Mouse (Mus musculus) limb, embryonic 13.5 days (tissue): ENCODE measurements around the gene Klk1b5. TPM values are rescaled to one million over a fixed set of nuclear protein-coding genes. Genes with fewer than 3 reads are reported as not detected.
"Not testable (repeated sequence)": the region's sequence is repeated elsewhere in the genome, so short reads cannot be mapped to it uniquely, and the experiment has no call there.

Source experiments
- ATAC-seq: fragments of 200-750 bp; cut with Nextera tagmentation; 2 replicates; pipeline ENCODE4 v1.8.0; 2017; ENCODE audit warnings: low read depth, moderate number of reproducible peaks, moderate TSS enrichment; ENCODE audit not compliant: low FRiP score
- H3K27ac ChIP-seq: fragments of 300-500 bp; sonication (generic); 2 replicates; pipeline ENCODE4 v1.5.1; 2015; ENCODE audit warnings: inconsistent platforms, mild to moderate bottlenecking, moderate library complexity
- H3K27me3 ChIP-seq: fragments of 300-500 bp; sonication (generic); 2 replicates; pipeline ENCODE4 v1.6.1; 2015; ENCODE audit warnings: mild to moderate bottlenecking, inconsistent platforms
- H3K36me3 ChIP-seq: fragments of 300-500 bp; sonication (generic); 2 replicates; pipeline ENCODE4 v1.6.1; 2015; ENCODE audit warnings: inconsistent platforms, mild to moderate bottlenecking, moderate library complexity
- H3K4me1 ChIP-seq: fragments of 300-500 bp; sonication (generic); 2 replicates; pipeline ENCODE4 v1.6.1; 2015; ENCODE audit warnings: inconsistent platforms
- H3K4me2 ChIP-seq: fragments of 300-500 bp; sonication (generic); replicated peaks from 2 replicates; pipeline ENCODE4 v1.6.1; 2015; ENCODE audit warnings: inconsistent platforms, mild to moderate bottlenecking, moderate library complexity
- H3K4me3 ChIP-seq: fragments of 300-500 bp; sonication (generic); 2 replicates; pipeline ENCODE4 v1.5.1; 2015; ENCODE audit warnings: moderate library complexity, mild to moderate bottlenecking, inconsistent platforms
- H3K9ac ChIP-seq: fragments of 300-500 bp; sonication (generic); 2 replicates; pipeline ENCODE4 v1.6.1; 2015; ENCODE audit warnings: mild to moderate bottlenecking, inconsistent platforms
- H3K9me3 ChIP-seq: fragments of 300-500 bp; sonication (generic); 2 replicates; pipeline ENCODE4 v1.6.1; 2016; ENCODE audit warnings: inconsistent platforms
- WGBS: fragments of 180-500 bp; shearing (Covaris S2); methylation state at CpG from one replicate; pipeline ENCODE4 v1.1.7; 2015; 5-methylcytosine and 5-hydroxymethylcytosine counted together
- polyA plus RNA-seq: library from polyadenylated mRNA; unstranded; fragments of >200 nt; fragmentation: Nextera tagmentation; extraction: Ambion mirVana; gene quantifications from 2 replicates; pipeline ENCODE4 v1.2.1, GENCODE M21; 2015

Klk1b5 gene
- polyA plus RNA-seq, 1 experiment from 2014 or later = not detected

GRCm38 (mm10) chr7:44240712-44241111, 25.0 kb downstream of the Klk1b5 start:
- H3K4me2 ChIP-seq = no peak overlapping the region
- no peaks in the 10 kb centered on the region for H3K36me3 ChIP-seq
- no peaks in the 10 kb centered on the region for H3K9me3 ChIP-seq
- H3K27ac ChIP-seq = no peak overlapping the region
- no peaks in the 10 kb centered on the region for H3K27me3 ChIP-seq
- no peak overlapping the region for H3K4me3 ChIP-seq
- H3K4me1 ChIP-seq = peaks cover 7% of the 10 kb centered on the region
- no peak overlapping the region; the same call in 1 of the 2 replicates for H3K9ac ChIP-seq
- no peak for ATAC-seq
- 55% methylated on average over 1 of the region's 1 CpGs for WGBS

- Histone ChIP-seq H3K9ac (no peak overlapping the region), H3K9me3 (no peaks in the 10 kb centered on the region), H3K4me3 (no peak overlapping the region), H3K4me2 (no peak overlapping the region), H3K36me3 (no peaks in the 10 kb centered on the region), H3K27me3 (no peaks in the 10 kb centered on the region), H3K4me1 (peaks cover 7% of the 10 kb centered on the region), H3K27ac (no peak overlapping the region)
- ATAC-seq = no peak
- WGBS = 66% methylated on average over 2 of the region's 2 CpGs
Observed at GRCm38 (mm10) chr7:44241163-44241562, 25.4 kb downstream of the Klk1b5 start.

GRCm38 (mm10) chr7:44244080-44244479, 28.3 kb downstream of the Klk1b5 start:
- no peaks in the 10 kb centered on the region for H3K9me3 ChIP-seq
- ATAC-seq = no peak
- H3K4me2 ChIP-seq = no peak overlapping the region
- H3K36me3 ChIP-seq = peaks cover 12% of the 10 kb centered on the region
- no peak overlapping the region for H3K4me3 ChIP-seq
- H3K9ac ChIP-seq = no peak overlapping the region
- no peaks in the 10 kb centered on the region for H3K27me3 ChIP-seq
- H3K27ac ChIP-seq = no peak overlapping the region
- 37% methylated on average over 1 of the region's 1 CpGs for WGBS
- peaks cover 24% of the 10 kb centered on the region for H3K4me1 ChIP-seq

GRCm38 (mm10) chr7:44246055-44246983, 30.6 kb downstream of the Klk1b5 start, which contains the start of the genes 1700028J19Rik and 2410002F23Rik:
TSS of gene 1700028J19Rik (minus strand) at chr7:44246695.
TSS of gene 2410002F23Rik (plus strand) at chr7:44246722.
- H3K9ac ChIP-seq = peak within 1 kb of the TSS; percentile 95
- peaks cover 35% of the 10 kb centered on the region for H3K36me3 ChIP-seq
- H3K27ac ChIP-seq = peak within 1 kb of the TSS; percentile 96
- H3K4me2 ChIP-seq = peak within 1 kb of the TSS; percentile 74
- no peaks in the 10 kb centered on the region for H3K9me3 ChIP-seq
- H3K27me3 ChIP-seq = no peaks in the 10 kb centered on the region
- H3K4me3 ChIP-seq = peak within 1 kb of the TSS; percentile 76
- under 1% methylated on average over 62 of the region's 62 CpGs for WGBS
- peak; percentile 89 for ATAC-seq
- H3K4me1 ChIP-seq = peaks cover 33% of the 10 kb centered on the region

GRCm38 (mm10) chr7:44246984-44247470, 31.3 kb downstream of the Klk1b5 start:
- peaks cover 33% of the 10 kb centered on the region for H3K4me1 ChIP-seq
- 0% methylated on average over 23 of the region's 23 CpGs for WGBS
- H3K9me3 ChIP-seq = no peaks in the 10 kb centered on the region
- H3K4me2 ChIP-seq = peak overlapping the region; percentile 74
- H3K27me3 ChIP-seq = no peaks in the 10 kb centered on the region
- H3K36me3 ChIP-seq = peaks cover 40% of the 10 kb centered on the region
- H3K9ac ChIP-seq = peak overlapping the region; percentile 95
- H3K27ac ChIP-seq = peak overlapping the region; percentile 96
- H3K4me3 ChIP-seq = peak overlapping the region; percentile 76
- peak; percentile 5; the same call in 1 of the 2 replicates for ATAC-seq

GRCm38 (mm10) chr7:44247971-44248370, 32.2 kb downstream of the Klk1b5 start:
- Histone ChIP-seq H3K27me3 (no peaks in the 10 kb centered on the region), H3K9ac (peak overlapping the region; percentile 95; the same call in 1 of the 2 replicates), H3K4me1 (peaks cover 33% of the 10 kb centered on the region), H3K27ac (no peak overlapping the region), H3K4me3 (peak overlapping the region; percentile 76), H3K36me3 (peaks cover 49% of the 10 kb centered on the region), H3K4me2 (peak overlapping the region; percentile 74), H3K9me3 (no peaks in the 10 kb centered on the region)
- ATAC-seq = no peak
- 91% methylated on average over 2 of the region's 2 CpGs for WGBS

GRCm38 (mm10) chr7:44249248-44249647, 33.5 kb downstream of the Klk1b5 start:
- Histone ChIP-seq H3K9me3 (no peaks in the 10 kb centered on the region), H3K36me3 (peaks cover 60% of the 10 kb centered on the region), H3K9ac (no peak overlapping the region), H3K4me2 (no peak overlapping the region), H3K27me3 (no peaks in the 10 kb centered on the region), H3K4me1 (peaks cover 33% of the 10 kb centered on the region), H3K27ac (no peak overlapping the region), H3K4me3 (no peak overlapping the region)
- WGBS = 91% methylated on average over 4 of the region's 4 CpGs
- no peak for ATAC-seq

- H3K4me3 ChIP-seq, ATAC-seq, H3K9me3 ChIP-seq, H3K4me2 ChIP-seq, H3K27ac ChIP-seq, H3K27me3 ChIP-seq, H3K9ac ChIP-seq: not testable (repeated sequence)
- WGBS = 87% methylated on average over 17 of the region's 17 CpGs
- Histone ChIP-seq H3K36me3 (peaks cover 69% of the 10 kb centered on the region), H3K4me1 (peaks cover 26% of the 10 kb centered on the region)
Observed at GRCm38 (mm10) chr7:44250732-44251275, 35.1 kb downstream of the Klk1b5 start.

- H3K27ac ChIP-seq = peak overlapping the region; percentile 15; the same call in 1 of the 2 replicates
- no peak overlapping the region for H3K4me2 ChIP-seq
- peaks cover 19% of the 10 kb centered on the region for H3K4me1 ChIP-seq
- ATAC-seq = no peak
- no peak overlapping the region for H3K4me3 ChIP-seq
- H3K36me3 ChIP-seq = peaks cover 66% of the 10 kb centered on the region
- WGBS = 68% methylated on average over 15 of the region's 15 CpGs
- no peak overlapping the region for H3K9ac ChIP-seq
- H3K27me3 ChIP-seq = no peaks in the 10 kb centered on the region
- no peaks in the 10 kb centered on the region for H3K9me3 ChIP-seq
Observed at GRCm38 (mm10) chr7:44253023-44253616, 37.4 kb downstream of the Klk1b5 start.

- no peak overlapping the region; the same call in 1 of the 2 replicates for H3K27ac ChIP-seq
- no peak overlapping the region for H3K9ac ChIP-seq
- H3K27me3 ChIP-seq = no peaks in the 10 kb centered on the region
- WGBS = 79% methylated on average over 6 of the region's 6 CpGs
- no peak overlapping the region for H3K4me3 ChIP-seq
- no peaks in the 10 kb centered on the region for H3K9me3 ChIP-seq
- H3K4me1 ChIP-seq = peaks cover 1% of the 10 kb centered on the region; the same call in 1 of the 2 replicates
- H3K4me2 ChIP-seq = no peak overlapping the region
- H3K36me3 ChIP-seq = peaks cover 48% of the 10 kb centered on the region
- no peak for ATAC-seq
Observed at GRCm38 (mm10) chr7:44254930-44255329, 39.2 kb downstream of the Klk1b5 start.

- Histone ChIP-seq H3K4me2 (no peak within 1 kb of the TSS), H3K9me3 (no peaks in the 10 kb centered on the region), H3K36me3 (peaks cover 27% of the 10 kb centered on the region), H3K4me1 (no peaks in the 10 kb centered on the region), H3K9ac (no peak within 1 kb of the TSS), H3K27ac (no peak within 1 kb of the TSS), H3K27me3 (peaks cover 14% of the 10 kb centered on the region), H3K4me3 (no peak within 1 kb of the TSS)
- WGBS = 74% methylated on average over 4 of the region's 4 CpGs
- ATAC-seq = no peak
Observed at GRCm38 (mm10) chr7:44257278-44257677, 41.5 kb downstream of the Klk1b5 start, which contains the start of gene Acp4. TSS of gene Acp4 (minus strand) at chr7:44257378.

GRCm38 (mm10) chr7:44260410-44260809, 44.7 kb downstream of the Klk1b5 start:
- 68% methylated on average over 6 of the region's 6 CpGs for WGBS
- no peaks in the 10 kb centered on the region for H3K36me3 ChIP-seq

More at GRCm38 (mm10) chr7:44260410-44260809, 44.7 kb downstream of the Klk1b5 start:
- no peaks in the 10 kb centered on the region for H3K9me3 ChIP-seq
- no peak overlapping the region for H3K27ac ChIP-seq
- no peak overlapping the region for H3K9ac ChIP-seq
- H3K4me3 ChIP-seq = no peak overlapping the region
- no peak overlapping the region for H3K4me2 ChIP-seq
- H3K27me3 ChIP-seq = peaks cover 35% of the 10 kb centered on the region
- H3K4me1 ChIP-seq = peaks cover 7% of the 10 kb centered on the region
- no peak for ATAC-seq
